Mouse (Mus musculus) frontal cortex, postnatal 36 days (tissue): ENCODE measurements around the gene Bet1l.
A peak's percentile ranks its signal among the peaks of the same experiment; 100 is the strongest.
"Not testable (repeated sequence)": the region's sequence is repeated elsewhere in the genome, so short reads cannot be mapped to it uniquely, and the experiment has no call there.

Source experiments
- DNase-seq, 2 experiments: peaks; one replicate each; pipeline ENCODE4 v3.0.0; 2022; ENCODE audit warnings: low spot score in 2 of 2

Gene Bet1l

DNA sequence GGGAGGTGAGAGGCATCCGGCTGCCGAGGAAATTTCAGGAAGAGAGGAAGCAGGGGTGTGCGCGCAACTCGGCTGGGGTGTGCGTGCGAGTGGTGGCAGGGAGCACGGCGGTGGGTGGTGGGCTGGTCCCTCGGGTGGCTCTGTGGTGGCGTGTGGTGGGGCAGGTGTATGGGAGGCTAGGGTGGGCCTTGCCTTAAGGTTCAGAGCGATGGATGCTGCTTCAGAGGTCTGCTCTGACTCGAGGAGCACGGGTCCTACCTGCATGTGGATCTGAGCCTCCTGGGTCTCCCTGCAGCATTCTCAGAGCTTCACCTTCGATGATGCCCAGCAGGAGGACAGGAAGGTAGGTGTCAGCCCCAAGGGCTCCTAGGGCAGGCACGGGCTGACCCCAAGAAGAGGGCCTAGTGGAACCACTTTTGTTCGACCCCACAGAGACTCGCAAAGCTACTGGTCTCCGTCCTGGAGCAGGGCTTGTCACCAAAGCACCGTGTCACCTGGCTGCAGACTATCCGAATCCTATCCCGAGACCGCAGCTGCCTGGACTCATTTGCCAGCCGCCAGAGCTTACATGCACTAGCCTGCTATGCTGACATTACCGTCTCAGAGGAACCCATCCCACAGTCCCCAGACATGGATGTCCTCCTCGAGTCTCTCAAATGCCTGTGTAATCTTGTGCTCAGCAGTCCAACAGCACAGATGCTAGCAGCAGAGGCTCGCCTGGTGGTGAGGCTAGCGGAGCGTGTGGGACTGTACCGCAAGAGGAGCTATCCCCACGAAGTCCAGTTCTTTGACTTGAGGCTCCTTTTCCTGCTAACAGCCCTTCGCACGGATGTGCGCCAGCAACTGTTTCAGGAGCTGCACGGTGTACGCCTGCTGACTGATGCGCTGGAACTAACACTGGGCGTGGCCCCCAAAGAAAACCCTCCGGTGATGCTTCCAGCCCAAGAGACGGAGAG, at the start of gene Bet1l:
TSS of gene Bet1l (minus strand) at position 28 of the 956 bp plus-strand sequence.
- DNase-seq: no peak

DNA sequence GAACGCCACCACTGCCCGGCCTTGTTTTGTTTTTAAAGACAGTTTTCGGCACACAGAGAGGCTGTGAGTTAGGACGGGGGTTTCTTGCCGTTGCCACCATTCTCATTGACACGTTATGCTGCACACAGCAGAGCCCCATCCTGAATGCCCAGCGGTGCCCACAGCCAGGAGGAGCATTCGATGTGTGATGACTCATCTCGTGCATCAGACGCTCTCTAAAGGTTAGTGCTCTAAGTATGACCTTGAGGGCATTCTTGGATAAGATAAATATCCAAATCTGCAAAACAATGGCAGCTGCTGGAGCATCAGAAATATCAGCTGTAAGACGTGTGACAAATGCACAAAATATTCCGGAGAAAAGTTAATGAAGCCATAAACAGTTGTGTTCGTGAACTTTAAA, 49.8 kb upstream of the Bet1l start:
- DNase-seq: no peak

DNA sequence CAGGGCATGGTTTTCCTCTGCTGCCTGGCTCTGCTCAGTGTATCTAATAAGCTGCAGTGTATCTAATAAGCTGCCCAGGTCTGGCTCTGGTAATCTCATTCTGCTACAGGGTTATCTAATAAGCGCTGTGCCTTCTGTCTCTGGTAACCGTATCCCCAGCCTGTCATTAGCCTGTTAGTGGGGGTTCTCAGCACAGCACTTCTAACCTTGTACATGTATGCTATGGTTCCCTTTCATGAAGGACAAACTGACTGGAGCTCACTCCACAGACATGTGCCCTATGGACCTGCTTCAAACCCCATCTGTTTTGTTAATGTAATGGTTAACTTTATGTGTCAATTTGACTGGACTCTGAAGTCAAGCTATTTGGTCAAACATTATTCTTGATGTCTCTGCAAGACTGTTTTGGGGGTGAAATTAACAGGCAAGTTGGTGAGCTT, 48.3 kb upstream of the Bet1l start:
- DNase-seq: no peak

DNA sequence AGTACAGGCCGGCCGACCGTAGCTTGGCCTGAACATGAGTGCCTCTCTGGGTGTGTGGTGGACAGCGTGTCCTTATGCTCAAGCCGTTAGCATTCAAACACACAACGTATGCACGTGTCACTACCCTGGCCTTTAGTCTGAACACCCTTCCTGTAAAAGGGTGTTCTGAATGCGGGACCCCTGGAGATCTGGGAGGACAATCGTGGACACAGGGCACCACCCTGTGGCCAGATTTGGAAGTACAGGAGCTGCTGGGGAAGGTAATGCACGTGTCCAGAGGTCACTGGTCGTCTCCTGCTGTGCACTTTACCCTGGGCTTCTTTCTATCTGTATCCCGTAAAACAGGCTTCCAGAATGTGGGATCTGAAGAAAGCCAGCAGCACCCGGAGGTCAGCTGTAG, 45.8 kb upstream of the Bet1l start:
- peak; percentile 72 to 75 for DNase-seq

DNA sequence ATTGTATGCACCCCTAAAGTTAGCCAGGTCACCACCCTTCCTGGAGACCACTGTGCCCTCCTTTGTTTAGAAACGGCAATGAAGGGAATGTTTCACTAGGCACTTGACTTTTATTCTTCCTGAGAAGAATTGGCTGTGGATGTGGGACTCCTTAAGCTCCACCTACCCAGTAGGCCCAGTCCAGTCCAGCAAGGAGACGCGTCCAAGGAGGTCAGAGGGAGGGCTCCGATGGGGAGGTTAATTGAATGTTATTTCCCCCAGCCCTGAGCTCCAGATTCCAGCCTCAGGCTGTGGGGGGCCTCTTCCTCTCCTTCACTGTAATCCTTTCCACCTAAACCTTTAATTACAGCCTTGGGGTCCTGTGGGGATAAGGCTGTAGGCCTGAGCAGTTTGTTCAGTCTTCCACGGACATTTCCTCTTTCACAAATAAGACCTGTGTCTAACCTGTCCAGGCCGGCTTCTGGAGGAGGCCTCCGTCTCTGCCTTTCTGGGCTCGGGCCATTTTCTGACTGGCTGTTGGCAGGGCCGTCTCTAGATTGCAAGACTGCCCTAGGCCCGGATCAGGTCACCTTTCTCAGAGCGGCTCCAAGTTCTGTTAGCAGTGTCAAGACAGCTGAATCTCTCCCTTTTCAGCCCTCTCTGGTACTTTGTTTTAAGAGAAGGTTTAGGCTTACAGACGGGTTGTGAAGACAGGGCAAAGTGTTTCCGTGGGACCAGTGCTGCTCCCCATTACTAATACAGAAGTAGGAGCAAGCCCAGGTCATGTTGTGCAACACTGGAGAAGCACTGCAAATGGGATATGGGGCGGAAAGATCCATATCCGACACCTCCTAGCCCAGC, 44.9 kb upstream of the Bet1l start:
- DNase-seq: no peak

DNA sequence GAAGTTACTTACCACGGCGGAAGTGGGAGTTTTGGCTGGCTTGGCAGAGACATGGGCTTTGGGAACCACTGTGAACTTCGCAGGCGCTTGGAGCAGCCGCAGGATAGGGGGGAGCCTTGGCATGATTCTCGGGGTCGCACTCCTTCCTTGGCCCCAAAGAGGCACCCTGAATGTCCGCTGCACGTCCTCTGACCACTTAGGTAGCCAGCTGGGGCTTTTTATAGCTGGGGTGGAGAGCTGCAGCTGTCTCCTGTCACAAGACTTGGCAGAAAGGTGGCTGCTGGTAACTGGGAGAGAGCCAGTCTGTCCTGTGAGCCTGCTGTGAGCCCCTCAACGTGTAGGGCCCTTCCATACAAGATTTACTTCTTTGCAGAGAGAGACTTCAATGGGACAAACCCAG, 42.8 kb upstream of the Bet1l start, which contains the start of gene Cox8b:
TSS of gene Cox8b (minus strand) at position 227 of the 400 bp plus-strand sequence.
- no peak for DNase-seq

DNA sequence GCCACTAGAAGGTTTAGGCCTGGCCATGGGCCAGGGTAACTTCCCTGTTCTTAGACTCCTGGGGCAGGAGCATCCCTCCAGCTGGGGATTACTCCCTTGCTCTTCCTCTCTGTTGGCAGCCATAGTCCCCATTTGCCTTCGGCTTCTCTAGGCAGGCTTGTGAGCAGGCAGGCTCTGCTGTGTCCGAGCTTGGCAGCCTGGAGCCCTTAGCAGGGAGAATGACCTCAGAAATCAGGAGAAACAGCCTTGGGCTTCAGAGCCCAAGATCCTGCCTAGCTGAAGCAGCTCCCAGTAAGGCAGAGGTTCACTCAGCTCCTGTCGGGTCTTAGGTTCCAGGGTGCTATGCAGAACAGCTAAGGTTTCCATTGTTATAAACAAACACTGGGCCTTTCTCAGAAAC, 41.7 kb upstream of the Bet1l start:
- no peak for DNase-seq

DNA sequence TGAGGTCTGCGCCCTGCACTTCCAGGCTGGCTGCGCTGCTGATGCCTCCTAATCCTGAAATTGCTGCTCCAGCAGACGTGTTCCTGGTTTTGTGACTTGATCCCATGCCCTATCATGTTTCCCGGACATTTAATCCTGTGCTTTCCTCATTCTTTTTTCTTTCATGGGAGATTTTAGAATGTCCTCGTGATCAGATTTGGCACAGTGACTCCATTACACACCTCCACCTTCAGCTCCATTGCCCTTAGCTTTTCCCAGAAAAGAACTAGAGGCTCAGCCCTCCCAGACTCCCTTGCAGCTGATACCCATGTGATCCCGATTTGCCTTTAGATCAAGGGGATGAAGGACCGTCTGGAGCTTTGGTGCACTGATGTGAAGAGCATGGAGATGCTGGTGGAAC, 40.5 kb upstream of the Bet1l start:
- no peak for DNase-seq

DNA sequence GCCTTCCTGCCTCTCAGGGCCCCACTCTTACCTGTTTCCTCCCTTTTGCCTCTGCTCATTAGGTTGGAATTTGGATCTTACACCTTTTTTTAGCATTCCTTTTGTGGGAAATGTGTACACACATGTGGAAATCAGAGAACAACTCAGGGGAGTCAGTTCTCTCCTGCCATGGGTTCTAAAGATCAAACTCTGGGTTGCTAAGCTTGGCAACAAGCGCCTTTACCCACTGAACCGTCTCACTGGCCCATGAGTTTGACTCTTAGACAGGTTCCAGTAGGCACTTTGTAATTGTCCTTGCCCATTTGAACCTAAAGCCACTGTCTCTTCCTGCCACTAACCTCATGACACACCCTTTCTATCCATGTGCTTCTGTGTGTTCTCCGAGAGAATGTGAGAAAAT, 37.2 kb upstream of the Bet1l start:
- no peak for DNase-seq

DNA sequence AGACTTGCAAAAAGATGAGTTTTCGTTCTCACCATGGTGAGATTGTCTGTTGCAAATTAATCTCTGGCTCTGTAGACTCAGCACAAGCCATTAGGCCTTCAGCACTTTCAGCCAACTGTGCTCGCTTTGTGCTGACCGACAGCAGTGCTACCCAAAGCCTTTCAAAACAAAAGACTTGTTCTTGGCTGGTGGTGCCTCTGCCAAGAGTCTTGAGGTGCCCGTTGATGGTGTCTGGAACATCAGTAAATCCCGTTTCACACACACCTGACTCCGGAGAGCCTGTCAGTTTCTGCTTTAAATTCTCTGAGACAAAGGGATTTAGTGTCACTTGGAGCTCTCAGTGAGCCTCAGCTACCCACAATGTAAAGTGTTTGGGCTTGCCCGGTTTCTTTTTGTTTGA, 36.7 kb upstream of the Bet1l start:
- DNase-seq: no peak

DNA sequence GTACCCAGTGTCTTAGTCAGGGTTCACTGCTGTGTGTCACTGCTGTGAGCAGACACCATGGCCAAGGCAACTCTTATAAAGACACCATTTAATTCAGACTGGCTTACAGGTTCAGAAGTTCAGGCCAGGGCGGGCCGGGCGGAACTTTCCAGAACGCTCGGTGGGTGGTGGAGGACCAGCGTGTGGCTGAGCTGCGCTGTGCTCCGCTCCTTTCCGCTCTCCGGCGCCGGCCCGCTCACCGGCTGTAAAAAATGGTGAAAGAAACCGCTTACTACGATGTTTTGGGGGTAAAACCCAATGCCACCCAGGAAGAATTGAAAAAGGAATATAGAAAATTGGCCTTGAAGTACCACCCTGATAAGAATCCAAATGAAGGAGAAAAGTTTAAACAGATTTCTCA, 33.3 kb upstream of the Bet1l start:
- not testable (repeated sequence) for DNase-seq

DNA sequence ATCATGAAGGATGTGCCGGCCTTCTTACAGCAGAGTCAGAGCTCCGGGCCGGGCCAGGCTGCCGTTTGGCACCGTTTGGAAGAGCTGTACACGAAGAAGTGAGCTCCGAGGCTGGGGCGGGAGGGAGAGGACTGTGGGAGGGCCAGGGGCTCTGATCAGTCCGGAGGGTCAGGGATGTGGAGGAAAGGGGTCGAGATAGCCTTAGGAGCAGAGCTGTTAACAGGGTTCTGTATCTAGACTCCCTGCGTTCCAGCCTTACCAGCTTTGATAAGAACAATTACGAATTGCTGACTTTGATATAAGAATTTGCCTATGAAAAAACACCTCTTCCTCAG, 25.1 kb upstream of the Bet1l start:
- no peak for DNase-seq

DNA sequence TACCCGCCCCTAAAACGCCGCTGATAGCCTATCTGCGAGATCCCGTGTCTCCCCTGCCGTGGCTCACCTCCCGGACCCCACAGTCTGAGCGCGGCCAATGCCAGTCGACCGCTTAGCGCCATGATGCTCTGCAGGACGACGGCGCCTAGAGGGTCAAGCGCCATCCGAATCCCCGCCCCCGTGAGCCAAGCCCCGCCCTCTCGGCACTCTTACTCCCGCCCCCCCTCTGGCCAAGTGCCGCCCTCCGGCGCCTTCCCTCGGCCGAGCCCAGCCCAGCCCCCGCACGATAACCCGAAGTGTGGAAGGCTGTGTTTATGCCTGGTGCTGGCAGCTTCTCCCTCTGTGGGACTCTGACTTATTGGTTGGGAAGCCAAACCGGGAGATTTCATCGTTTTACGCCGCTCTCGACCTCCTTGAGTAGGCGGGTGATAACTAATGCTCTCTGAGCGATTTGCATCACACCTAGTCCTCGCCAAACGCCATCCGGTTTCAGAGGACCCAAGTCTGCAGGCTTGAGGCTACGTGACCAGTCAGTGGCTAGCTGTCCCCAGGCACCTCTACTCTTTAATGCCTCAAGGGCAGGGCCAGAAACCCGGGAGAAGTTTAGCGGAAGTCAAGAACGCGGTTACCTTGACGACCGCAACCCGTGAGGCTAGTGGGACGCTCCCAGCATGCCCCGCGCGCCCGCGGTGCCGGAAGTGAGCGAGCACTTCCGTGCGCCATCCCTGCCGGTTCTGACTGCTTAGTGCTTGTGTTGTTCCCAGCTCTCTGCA, 24.5 kb upstream of the Bet1l start, which contains the start of the genes Psmd13 and Sirt3:
TSS of gene Psmd13 (plus strand) at position 273 of the 773 bp plus-strand sequence.
TSS of gene Sirt3 (minus strand) at position 614 of the 773 bp plus-strand sequence.
- peak; percentile 94 to 96 for DNase-seq

DNA sequence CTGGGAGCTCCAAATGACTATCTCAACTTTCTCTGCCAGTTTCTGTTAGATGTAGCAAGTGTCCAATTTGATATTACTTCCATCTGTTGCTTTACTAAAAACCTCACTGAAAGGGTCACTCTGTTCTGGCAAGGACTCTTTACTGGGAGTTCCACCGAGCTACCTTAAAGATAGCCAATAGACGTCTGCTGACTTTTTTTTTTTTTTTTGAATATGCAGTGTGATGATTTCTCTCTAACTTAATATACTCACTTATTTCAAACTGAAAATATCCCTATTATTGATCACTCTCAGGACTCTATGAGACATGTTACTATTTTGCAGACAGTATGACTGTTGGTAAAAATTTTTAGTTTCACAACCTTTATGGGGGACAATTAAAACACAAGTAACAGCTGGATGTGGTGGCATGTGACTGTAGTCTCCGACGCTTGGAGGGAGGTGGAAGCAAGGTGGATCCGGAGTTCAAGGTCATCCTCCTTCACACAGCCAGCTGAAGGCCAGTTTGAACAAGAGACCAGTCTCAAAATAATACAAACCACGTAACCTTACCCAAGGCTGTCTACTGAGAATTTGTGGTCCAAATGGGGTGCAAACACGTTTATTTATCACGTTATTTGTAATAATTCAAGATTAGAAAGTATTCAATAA, 23.6 kb upstream of the Bet1l start:
- DNase-seq: no peak

DNA sequence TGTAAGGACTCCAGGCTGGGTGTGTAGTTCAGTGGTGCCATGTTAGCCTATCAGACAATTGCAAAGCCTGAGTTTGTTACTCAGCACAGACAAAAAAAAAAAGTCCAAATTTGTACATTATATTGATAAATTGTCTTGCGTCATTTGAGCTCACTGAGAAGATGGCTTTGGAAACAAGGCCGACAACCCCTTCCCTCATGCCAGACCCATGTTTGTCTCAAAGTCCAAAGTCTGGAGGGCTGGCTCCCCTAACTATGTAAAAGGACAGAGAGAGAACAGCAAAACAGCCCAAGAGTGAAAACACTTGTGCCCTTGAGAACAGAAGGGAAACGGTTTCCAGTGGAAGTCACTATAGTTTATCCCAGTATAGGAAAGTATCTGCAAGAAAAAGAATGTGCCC, 23.0 kb upstream of the Bet1l start:
- no peak for DNase-seq

DNA sequence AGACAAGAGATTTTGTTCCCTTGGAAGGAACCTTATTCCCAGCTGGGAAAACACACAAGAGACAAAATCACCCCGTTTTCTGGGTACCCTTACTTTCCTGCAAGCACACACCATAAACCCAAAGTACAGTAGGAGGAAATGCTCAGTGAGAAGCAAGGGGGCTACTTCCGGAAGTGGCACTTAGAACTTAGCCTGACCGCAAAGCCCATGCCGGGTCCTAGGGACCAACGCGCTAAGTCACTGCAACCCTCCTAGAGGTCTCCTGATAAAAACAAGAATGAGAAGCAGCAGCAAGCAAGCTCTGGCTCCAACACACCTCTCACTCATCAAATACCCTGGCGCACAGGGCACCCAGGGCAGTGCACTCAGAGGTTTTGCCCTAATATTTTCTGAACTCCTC, 22.0 kb upstream of the Bet1l start:
- DNase-seq: no peak

DNA sequence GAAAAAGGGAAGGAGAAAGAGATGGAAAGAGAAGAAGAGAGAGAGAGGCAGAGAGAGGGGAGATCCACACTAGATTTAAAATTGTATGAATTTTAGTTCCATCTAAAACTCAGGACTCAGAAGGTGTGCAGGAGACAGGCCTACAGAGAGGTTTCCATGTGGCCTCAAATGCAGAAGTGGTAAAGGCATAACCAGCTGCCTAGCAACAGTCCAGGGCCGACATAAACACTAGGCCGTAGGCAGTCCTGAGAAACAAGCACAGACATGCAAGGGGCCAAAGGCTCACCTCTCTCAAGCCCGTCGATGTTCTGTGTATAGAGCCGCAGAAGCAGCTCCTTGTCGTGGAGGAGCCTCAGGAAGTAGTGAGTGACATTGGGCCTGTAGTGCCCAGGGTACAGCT, 20.0 kb upstream of the Bet1l start:
- no peak for DNase-seq

DNA sequence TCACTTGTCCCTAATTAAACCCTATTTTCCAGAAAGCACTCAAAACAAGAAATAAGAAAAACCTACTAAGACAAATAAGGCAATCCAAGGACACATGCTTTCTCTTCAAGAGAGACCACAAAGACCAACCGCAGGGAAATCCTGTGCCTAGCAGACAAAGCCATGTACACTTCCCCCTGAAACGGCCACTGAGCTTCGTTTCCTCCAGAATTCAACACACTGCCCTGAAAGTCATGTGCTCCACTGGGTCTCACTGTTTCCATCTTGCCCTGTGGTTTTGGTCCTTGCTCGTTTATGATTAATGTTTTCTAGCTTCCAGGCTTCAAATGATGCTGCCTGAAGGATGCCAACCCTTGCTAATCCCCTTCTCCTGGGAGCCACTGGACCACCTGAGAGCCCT, 16.8 kb upstream of the Bet1l start:
- DNase-seq: no peak

DNA sequence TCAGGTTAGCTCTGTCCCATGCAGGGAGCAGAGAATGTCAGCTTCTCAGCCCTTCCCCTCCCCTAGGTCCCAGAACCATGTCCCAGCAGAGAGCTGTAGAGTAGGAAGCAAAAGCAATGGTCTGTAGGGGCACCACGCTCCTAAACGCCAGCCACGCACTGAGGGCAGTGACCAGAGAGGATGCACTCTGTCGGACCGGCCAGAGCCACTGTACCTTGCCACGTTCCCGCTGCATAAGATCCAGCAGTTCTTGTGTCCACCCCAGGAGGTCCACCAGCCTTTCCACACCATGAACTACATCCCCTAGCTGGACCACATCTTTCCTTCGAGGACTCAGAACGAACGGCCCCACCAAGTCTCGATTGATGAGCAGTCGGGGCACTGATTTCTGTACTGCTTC, 7.4 kb upstream of the Bet1l start:
- DNase-seq: no peak

DNA sequence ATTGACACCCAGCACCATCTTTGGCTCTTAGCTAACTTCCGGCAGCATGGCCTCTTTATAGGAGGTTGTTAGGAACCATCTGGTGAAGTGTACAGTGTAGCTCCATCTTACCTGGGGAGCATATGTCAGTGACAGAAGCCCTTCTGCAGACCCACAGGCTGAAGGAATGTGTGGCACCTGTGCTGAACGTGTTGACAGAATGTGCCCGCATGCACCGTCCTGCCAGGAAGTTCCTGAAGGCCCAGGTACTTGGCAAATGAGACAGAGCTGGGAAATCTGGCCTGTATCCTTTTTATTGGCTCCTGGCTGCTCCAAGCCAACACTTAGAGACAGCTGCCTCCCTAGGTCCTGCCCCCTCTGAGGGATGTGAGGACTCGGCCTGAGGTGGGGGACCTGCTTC, 3.4 kb upstream of the Bet1l start:
- DNase-seq: no peak

DNA sequence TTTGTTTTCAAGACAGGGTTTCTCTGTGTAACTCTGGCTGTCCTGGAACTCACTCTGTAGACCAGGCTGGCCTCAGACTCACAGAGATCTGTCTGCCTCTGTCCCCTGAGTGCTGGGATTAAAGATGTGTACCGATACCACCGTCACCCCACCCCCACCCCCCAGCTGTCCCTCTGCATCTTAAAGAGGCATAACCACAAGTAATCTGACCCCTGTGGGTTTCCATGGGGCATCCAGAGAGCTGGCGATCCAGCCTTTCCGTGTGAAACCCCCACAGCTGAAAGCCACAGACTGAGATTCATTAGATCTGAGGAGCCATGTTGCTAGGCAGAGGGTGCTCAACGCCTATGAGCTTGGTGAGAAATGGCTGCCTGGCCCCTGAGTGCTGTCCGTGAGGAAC, 2.6 kb upstream of the Bet1l start:
- DNase-seq: no peak
